Mouse (Mus musculus): ENCODE results near the gene Btnl6. TPM values are rescaled to one million over a fixed set of nuclear protein-coding genes. Genes with fewer than 3 reads are reported as not detected.
"Not testable (repeated sequence)": the region's sequence is repeated elsewhere in the genome, so short reads cannot be mapped to it uniquely, and the experiment has no call there.

Btnl6 gene
- total and polyA plus RNA-seq, 2 experiments from 2014 or later = 0.09 TPM; not detected in 1

- Histone ChIP-seq H3K4me3 (ENCODE audit: low read length) (no peak overlapping the region), H3K9ac (replicated peaks; ENCODE audit: low read length) (no peak overlapping the region), H3K27ac (no peak overlapping the region), H3K9me3 (ENCODE audit: low read length) (no peaks in the 10 kb centered on the region), H3K4me1 (ENCODE audit: insufficient read depth, low read length) (no peaks in the 10 kb centered on the region), H3K4me2 (ENCODE audit: low read depth, low read length) (no peak overlapping the region), H3K27me3 (ENCODE audit: insufficient read depth, low read length) (no peaks in the 10 kb centered on the region), H3K36me3 (ENCODE audit: insufficient read depth, low read length) (no peaks in the 10 kb centered on the region)
- no peak for DNase-seq (ENCODE audit: low spot score)
- no peak for ATAC-seq
- 79% methylated on average over 2 of the region's 2 CpGs for WGBS
- TF ChIP-seq CTCF (IDR thresholded peaks at IDR 0.05; ENCODE audit: low read depth) = no peak
These were observed 638 bp downstream of the Btnl6 start for GRCm38 (mm10) chr17:34516514-34516913.

DNA sequence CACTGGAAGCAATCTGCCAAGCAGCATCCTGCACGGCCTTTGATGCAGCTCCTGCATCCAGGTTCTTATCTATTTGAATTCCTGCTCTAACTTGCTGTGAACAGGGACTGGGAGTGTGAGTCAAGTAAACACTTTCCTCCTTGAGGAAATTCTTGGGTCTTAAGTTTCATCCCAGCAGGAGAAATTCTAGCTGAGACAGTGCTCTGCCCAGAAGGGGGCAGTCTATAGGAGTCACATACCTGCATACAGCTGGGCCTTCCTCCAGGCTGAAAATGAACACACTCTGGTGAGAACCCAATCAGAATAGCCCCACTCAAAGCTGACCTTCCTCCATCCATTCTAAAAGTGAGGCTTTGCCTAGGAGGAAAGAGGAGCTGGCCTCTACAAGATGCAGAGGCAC is 5.4 kb downstream of the Btnl6 start:
- not testable (repeated sequence) for H3K9me3 ChIP-seq (ENCODE audit: low read length); H3K36me3 ChIP-seq (ENCODE audit: insufficient read depth, low read length); H3K4me3 ChIP-seq (ENCODE audit: low read length); H3K4me2 ChIP-seq (ENCODE audit: low read depth, low read length); H3K4me1 ChIP-seq (ENCODE audit: insufficient read depth, low read length); DNase-seq (ENCODE audit: low spot score); ATAC-seq; H3K27me3 ChIP-seq (ENCODE audit: insufficient read depth, low read length); H3K9ac ChIP-seq (replicated peaks; ENCODE audit: low read length); H3K27ac ChIP-seq
- WGBS = 75% methylated on average over 1 of the region's 1 CpGs

- Histone ChIP-seq H3K27me3 (ENCODE audit: insufficient read depth, low read length) (no peaks in the 10 kb centered on the region), H3K36me3 (ENCODE audit: insufficient read depth, low read length) (no peaks in the 10 kb centered on the region), H3K4me2 (ENCODE audit: low read depth, low read length) (no peak overlapping the region), H3K9me3 (ENCODE audit: low read length) (no peaks in the 10 kb centered on the region), H3K9ac (replicated peaks; ENCODE audit: low read length) (no peak overlapping the region), H3K27ac (no peak overlapping the region), H3K4me3 (ENCODE audit: low read length) (no peak overlapping the region), H3K4me1 (ENCODE audit: insufficient read depth, low read length) (no peaks in the 10 kb centered on the region)
- no peak for TF ChIP-seq CTCF (IDR thresholded peaks at IDR 0.05; ENCODE audit: low read depth)
- no peak for ATAC-seq
- no peak for DNase-seq (ENCODE audit: low spot score)
These were observed 9.6 kb downstream of the Btnl6 start for GRCm38 (mm10) chr17:34507591-34507990.

DNA sequence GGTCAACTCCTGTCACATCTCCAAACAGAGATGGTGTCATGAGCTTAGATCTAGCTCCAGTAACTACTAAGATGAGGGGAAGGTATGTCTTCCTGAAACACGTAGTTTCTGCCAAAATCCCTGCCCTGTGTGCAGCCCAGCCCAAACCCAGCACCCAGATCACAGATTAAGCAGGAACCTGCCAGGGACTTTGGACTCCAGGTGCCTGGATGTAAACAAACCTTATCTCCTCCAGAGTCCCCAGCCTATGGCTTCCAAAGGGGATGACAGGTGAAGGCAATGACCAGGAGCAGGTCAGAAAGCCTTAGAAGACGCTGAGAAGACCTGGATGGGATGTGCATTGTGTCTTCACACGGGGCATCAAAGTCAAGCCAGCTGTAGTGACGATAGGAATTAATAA is 19.4 kb downstream of the Btnl6 start:
- not testable (repeated sequence) for H3K36me3 ChIP-seq (ENCODE audit: insufficient read depth, low read length); H3K27me3 ChIP-seq (ENCODE audit: insufficient read depth, low read length); ATAC-seq; H3K4me2 ChIP-seq (ENCODE audit: low read depth, low read length); DNase-seq (ENCODE audit: low spot score); H3K9ac ChIP-seq (replicated peaks; ENCODE audit: low read length); H3K4me1 ChIP-seq (ENCODE audit: insufficient read depth, low read length); H3K27ac ChIP-seq; H3K4me3 ChIP-seq (ENCODE audit: low read length); H3K9me3 ChIP-seq (ENCODE audit: low read length)
- 95% methylated on average over 2 of the region's 4 CpGs for WGBS

DNA sequence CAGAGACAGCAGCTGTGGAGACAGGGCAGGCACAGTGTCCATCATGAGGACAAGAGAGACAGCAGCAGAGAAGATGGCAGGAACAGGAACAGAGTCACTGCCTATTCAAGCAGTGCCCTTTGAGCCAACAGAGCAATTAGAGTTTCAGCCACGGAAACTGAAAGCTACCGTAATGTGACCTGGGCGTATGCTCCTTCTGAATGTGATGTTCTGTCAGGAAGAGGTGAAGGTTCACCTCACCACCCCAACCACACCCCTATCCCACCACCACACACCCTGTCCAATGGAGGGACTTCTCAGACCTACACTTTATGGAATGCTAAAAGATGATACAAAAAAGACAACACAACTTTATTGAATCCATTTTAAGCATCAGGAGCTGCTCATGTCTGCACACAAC is 19.8 kb downstream of the Btnl6 start:
- H3K4me2 ChIP-seq (ENCODE audit: low read depth, low read length); ATAC-seq: not testable (repeated sequence)

GRCm38 (mm10) chr17:34496539-34496938 is 20.6 kb downstream of the Btnl6 start:
- no peak for ATAC-seq
- 90% methylated on average over 1 of the region's 2 CpGs for WGBS

More for the DNA sequence above, 19.8 kb downstream of the Btnl6 start:
- not testable (repeated sequence) for H3K4me3 ChIP-seq (ENCODE audit: low read length); H3K4me1 ChIP-seq (ENCODE audit: insufficient read depth, low read length); H3K36me3 ChIP-seq (ENCODE audit: insufficient read depth, low read length); H3K27me3 ChIP-seq (ENCODE audit: insufficient read depth, low read length); H3K9ac ChIP-seq (replicated peaks; ENCODE audit: low read length); DNase-seq (ENCODE audit: low spot score); H3K9me3 ChIP-seq (ENCODE audit: low read length); H3K27ac ChIP-seq
- WGBS = 74% methylated on average over 3 of the region's 3 CpGs

GRCm38 (mm10) chr17:34495156-34495555 is 22.0 kb downstream of the Btnl6 start:
- H3K4me1 ChIP-seq (ENCODE audit: insufficient read depth, low read length); ATAC-seq; H3K9me3 ChIP-seq (ENCODE audit: low read length); H3K27me3 ChIP-seq (ENCODE audit: insufficient read depth, low read length); H3K9ac ChIP-seq (replicated peaks; ENCODE audit: low read length); H3K36me3 ChIP-seq (ENCODE audit: insufficient read depth, low read length); H3K27ac ChIP-seq; H3K4me3 ChIP-seq (ENCODE audit: low read length); DNase-seq (ENCODE audit: low spot score); H3K4me2 ChIP-seq (ENCODE audit: low read depth, low read length): not testable (repeated sequence)
- 93% methylated on average over 2 of the region's 2 CpGs for WGBS

More at GRCm38 (mm10) chr17:34496539-34496938, 20.6 kb downstream of the Btnl6 start:
- no peak for TF ChIP-seq CTCF (IDR thresholded peaks at IDR 0.05; ENCODE audit: low read depth)
- H3K4me1 ChIP-seq (ENCODE audit: insufficient read depth, low read length) = no peaks in the 10 kb centered on the region
- no peak overlapping the region for H3K27ac ChIP-seq
- no peak for DNase-seq (ENCODE audit: low spot score)
- H3K4me3 ChIP-seq (ENCODE audit: low read length) = no peak overlapping the region
- no peaks in the 10 kb centered on the region for H3K36me3 ChIP-seq (ENCODE audit: insufficient read depth, low read length)
- H3K4me2 ChIP-seq (ENCODE audit: low read depth, low read length) = no peak overlapping the region
- no peaks in the 10 kb centered on the region for H3K9me3 ChIP-seq (ENCODE audit: low read length)
- no peaks in the 10 kb centered on the region for H3K27me3 ChIP-seq (ENCODE audit: insufficient read depth, low read length)
- no peak overlapping the region for H3K9ac ChIP-seq (replicated peaks; ENCODE audit: low read length)

- DNase-seq (ENCODE audit: low spot score) (no peak), ATAC-seq (no peak)
- Histone ChIP-seq H3K4me3 (ENCODE audit: low read length) (no peak overlapping the region), H3K4me2 (ENCODE audit: low read depth, low read length) (no peak overlapping the region), H3K9ac (replicated peaks; ENCODE audit: low read length) (no peak overlapping the region), H3K4me1 (ENCODE audit: insufficient read depth, low read length) (no peaks in the 10 kb centered on the region), H3K9me3 (ENCODE audit: low read length) (no peaks in the 10 kb centered on the region), H3K36me3 (ENCODE audit: insufficient read depth, low read length) (no peaks in the 10 kb centered on the region), H3K27me3 (ENCODE audit: insufficient read depth, low read length) (no peaks in the 10 kb centered on the region), H3K27ac (no peak overlapping the region)
- no peak for TF ChIP-seq CTCF (IDR thresholded peaks at IDR 0.05; ENCODE audit: low read depth)
These were observed 24.4 kb downstream of the Btnl6 start for GRCm38 (mm10) chr17:34492796-34493195.

DNA sequence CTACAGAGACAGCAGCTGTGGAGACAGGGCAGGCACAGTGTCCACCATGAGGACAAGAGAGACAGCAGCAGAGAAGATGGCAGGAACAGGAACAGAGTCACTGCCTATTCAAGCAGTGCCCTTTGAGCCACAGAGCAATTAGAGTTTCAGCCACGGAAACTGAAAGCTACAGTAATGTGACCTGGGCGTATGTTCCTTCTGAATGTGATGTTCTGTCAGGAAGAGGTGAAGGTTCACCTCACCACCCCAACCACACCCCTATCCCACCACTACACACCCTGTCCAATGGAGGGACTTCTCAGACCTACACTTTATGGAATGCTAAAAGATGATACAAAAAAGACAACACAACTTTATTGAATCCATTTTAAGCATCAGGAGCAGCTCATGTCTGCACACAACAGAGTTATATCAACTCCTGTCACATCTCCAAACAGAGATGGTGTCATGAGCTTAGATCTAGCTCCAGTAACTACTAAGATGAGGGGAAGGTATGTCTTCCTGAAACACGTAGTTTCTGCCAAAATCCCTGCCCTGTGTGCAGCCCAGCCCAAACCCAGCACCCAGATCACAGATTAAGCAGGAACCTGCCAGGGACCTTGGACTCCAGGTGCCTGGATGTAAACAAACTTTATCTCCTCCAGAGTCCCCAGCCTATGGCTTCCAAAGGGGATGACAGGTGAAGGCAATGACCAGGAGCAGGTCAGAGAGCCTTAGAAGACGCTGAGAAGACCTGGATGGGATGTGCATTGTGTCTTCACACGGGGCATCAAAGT is 39.7 kb downstream of the Btnl6 start, which contains the start of gene Btnl4:
TSS of gene Btnl4 (minus strand) at position 81 of the 776 bp plus-strand sequence.
- H3K4me2 ChIP-seq (ENCODE audit: low read depth, low read length); DNase-seq (ENCODE audit: low spot score); H3K36me3 ChIP-seq (ENCODE audit: insufficient read depth, low read length); H3K4me3 ChIP-seq (ENCODE audit: low read length); H3K9ac ChIP-seq (replicated peaks; ENCODE audit: low read length); H3K9me3 ChIP-seq (ENCODE audit: low read length); ATAC-seq; H3K27me3 ChIP-seq (ENCODE audit: insufficient read depth, low read length); H3K4me1 ChIP-seq (ENCODE audit: insufficient read depth, low read length); H3K27ac ChIP-seq: not testable (repeated sequence)
- WGBS = 82% methylated on average over 4 of the region's 5 CpGs

All from hindbrain, postnatal 0 days (tissue).